Mouse (Mus musculus) kidney, embryonic 15.5 days (tissue): ENCODE measurements at regions not wholly inside any gene's neighbourhood (a gene's known extent, or its start where the extent isn't known, plus 50 kb on each side); places are given as distances from the start of the nearest gene placed in this dataset.
"Not testable (repeated sequence)": the region's sequence is repeated elsewhere in the genome, so short reads cannot be mapped to it uniquely, and the experiment has no call there.

Source experiments
- ATAC-seq: fragments of 200-750 bp; cut with Nextera tagmentation; replicated peaks from 2 replicates; pipeline ENCODE4 v1.8.0; 2017; ENCODE audit warnings: moderate TSS enrichment; ENCODE audit not compliant: low FRiP score
- H3K27ac ChIP-seq: fragments of 300-500 bp; sonication (generic); 2 replicates; pipeline ENCODE4 v1.5.1; 2015; ENCODE audit warnings: mild to moderate bottlenecking, inconsistent platforms
- H3K27me3 ChIP-seq: fragments of 300-500 bp; sonication (generic); 2 replicates; pipeline ENCODE4 v1.6.1; 2015; ENCODE audit warnings: inconsistent platforms
- H3K36me3 ChIP-seq: fragments of 300-500 bp; sonication (generic); 2 replicates; pipeline ENCODE4 v1.6.1; 2015; ENCODE audit warnings: inconsistent platforms
- H3K4me1 ChIP-seq: fragments of 300-500 bp; sonication (generic); 2 replicates; pipeline ENCODE4 v1.6.1; 2015; ENCODE audit warnings: inconsistent platforms
- H3K4me2 ChIP-seq: fragments of 300-500 bp; sonication (generic); 2 replicates; pipeline ENCODE4 v1.6.1; 2015; ENCODE audit warnings: moderate library complexity, mild to moderate bottlenecking, inconsistent platforms
- H3K4me3 ChIP-seq: fragments of 300-500 bp; sonication (generic); replicated peaks from 2 replicates; pipeline ENCODE4 v1.5.1; 2015; ENCODE audit warnings: mild to moderate bottlenecking, inconsistent platforms
- H3K9ac ChIP-seq: fragments of 300-500 bp; sonication (generic); 2 replicates; pipeline ENCODE4 v1.6.1; 2015; ENCODE audit warnings: mild to moderate bottlenecking, inconsistent platforms
- H3K9me3 ChIP-seq: fragments of 300-500 bp; sonication (generic); replicated peaks from 2 replicates; pipeline ENCODE4 v1.6.1; 2016; ENCODE audit warnings: inconsistent platforms
- WGBS: fragments of 180-500 bp; shearing (Covaris S2); methylation state at CpG from one replicate; pipeline ENCODE4 v1.1.7; 2015; ENCODE audit warnings: mixed read lengths; 5-methylcytosine and 5-hydroxymethylcytosine counted together

DNA sequence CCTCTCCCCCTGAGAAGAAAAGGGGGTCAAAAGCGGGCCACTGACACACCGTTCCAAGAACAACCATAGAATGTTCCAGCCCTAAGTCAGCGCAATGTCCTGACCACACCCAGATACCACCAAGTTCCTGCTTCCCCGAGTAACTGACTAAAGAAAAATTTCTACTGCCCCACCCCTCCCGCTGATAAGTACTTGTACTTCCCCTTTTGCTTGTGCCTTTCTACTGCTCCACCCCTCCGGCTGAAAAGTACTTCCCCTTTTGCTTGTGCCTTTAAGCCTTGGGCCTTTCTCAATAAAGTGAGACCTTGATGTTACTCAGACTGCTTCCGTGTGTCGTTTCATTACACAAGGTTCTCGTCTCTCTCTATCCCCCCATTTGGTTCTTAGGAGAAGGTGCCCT lies 51.6 kb upstream of the Alkbh8 start:
- 89% methylated on average over 9 of the region's 9 CpGs for WGBS
- not testable (repeated sequence) for H3K4me3 ChIP-seq, H3K27me3 ChIP-seq, H3K36me3 ChIP-seq, H3K9ac ChIP-seq, H3K4me2 ChIP-seq, H3K4me1 ChIP-seq, H3K27ac ChIP-seq, ATAC-seq, H3K9me3 ChIP-seq
